Mouse (Mus musculus) urinary bladder, postnatal 4 days (tissue): ENCODE results near the gene Strn4.

Source experiments
- DNase-seq, 2 experiments: peaks; one replicate each; pipeline ENCODE4 v3.0.0; 2021 to 2022; ENCODE audit warnings: low spot score in 2 of 2

Gene Strn4

DNA sequence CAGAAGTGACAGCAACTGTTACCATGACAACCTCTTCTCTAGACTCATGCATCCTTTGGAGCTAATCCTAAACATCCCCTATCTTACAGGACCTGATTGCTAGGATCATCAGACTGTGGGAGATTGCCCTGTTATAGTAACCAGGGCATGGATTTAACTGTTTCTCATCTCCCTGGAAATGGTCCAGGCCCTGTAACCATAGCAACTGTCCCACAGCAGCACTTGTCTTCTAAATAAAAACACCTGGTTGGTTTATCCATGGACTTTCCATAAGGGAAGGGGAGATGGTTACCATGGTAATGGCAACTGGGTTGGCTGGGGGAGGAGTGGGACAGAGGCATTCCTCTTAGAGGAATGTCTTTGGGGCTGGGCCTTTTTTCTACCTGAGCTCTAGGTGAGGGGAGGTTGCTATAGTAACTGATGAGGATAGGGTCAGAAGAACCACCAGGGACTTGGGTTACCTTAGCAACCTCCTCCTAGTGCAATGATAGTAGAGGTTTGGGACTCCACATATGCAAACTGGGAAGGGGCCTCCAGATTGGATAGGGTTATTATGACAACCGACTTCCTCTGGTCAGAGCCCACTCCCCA lies at the start of gene Strn4:
TSS of gene Strn4 (plus strand) at position 539 of the 591 bp plus-strand sequence.
- no peak for DNase-seq

DNA sequence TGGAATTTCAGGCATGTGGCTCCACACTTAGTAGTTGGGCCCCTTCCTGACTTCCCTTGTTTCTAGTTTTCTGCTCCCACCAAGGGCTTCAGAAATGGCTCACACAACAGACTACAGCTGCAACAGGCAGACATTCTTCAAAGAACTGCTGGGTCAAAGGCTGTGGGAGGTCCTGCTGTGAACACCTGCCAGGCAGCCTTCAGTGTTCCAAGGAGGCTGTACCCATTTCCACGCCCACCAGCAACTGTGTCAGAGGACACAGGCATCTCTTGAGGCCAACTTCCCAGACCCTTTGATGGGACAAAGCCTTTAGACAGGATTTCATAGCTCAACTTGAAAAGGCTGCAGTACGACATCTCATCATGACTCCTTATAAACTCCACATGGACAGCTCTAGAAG lies 49.2 kb upstream of the Strn4 start:
- DNase-seq: no peak

DNA sequence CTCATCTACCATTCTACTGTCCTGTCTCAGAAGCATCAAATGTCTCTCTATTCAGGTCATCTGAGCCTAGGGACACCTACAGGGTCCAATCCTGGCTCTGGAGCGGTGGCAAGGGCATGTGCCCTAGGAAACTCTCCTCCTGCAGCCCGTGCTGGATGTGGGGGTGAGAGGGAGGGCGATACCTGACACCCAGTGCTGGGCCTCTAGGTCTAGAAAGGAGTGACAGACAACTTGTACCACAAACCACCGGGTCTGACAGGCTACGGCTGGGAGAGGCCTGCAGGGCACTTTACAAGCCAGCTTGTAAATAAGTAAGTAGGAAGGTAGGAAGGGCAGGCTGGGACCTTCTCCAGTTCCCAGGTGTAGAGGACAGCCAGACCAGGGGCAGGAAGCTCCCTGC lies 39.8 kb upstream of the Strn4 start:
- no peak for DNase-seq

DNA sequence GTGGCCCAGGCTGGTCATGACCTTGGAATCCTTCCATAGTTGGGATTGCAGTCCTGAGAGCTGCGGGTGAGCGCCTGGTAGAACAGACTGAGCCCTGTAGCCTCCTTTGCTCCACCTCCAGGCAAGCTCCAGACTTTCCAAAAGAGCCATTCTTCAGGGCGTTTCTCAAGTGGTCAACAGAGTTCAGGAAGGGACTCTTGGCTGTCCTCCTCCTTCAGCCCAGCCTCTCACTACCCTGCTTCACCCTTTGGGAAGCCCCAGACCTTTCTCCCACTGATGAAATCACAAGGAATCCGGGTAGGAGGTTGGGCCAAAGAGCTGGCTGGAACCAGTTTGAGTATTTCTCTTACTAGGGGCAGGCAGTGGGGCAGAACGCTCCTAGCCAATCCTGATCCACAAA lies 35.6 kb upstream of the Strn4 start:
- peak in 1 of 2 experiments; percentile 48 for DNase-seq

DNA sequence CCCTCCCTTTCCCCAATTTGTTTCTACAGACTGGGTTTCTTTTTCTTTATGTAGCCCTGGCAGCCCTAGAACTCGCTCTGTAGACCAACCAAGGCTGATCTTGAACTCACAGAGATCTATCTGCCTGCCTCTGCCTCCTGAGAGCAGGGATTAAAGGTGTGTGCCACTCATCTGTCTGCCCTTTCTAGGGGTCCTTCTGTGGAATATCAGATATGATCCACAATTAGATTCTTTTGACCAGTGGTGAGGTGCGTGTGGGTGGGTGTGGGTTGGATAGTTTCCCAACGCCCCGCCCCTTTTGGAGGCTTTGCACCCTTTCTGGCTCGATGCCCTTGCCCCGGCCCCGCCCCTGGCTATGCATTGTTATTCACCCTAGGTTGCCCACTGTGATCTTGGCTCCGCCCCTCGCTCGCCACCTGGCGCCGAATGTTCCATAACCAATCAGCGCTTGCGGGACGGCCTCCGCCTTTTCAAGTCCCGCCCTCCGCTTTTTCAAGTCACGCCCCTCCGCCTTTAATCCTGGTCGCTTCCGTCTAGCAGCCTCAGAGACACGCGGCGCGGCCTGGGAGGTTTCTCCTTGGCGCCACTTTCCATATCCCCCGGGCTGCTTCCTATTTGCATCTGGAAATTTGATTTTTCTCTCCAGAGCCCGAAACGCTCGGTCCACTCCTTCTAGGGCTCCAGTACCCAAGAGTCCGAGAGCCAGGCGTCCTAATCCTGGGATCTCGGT lies 34.7 kb upstream of the Strn4 start, which contains the start of gene Slc1a5:
TSS of gene Slc1a5 (plus strand) at position 516 of the 730 bp plus-strand sequence.
- peak; percentile 90 to 94 for DNase-seq

DNA sequence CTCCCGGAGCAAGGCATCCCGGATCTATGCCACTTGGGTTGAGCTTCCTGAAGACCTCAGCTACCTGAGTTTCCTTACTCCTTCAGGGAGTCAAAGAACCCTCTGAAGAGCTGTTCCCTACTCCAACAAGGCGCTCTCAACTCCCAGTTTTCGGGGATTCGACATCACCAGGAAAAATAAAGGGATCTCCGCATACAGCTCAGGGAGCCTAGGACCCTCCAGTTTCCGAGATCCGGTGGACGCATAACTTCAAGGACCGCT lies 34.2 kb upstream of the Strn4 start:
- no peak for DNase-seq

DNA sequence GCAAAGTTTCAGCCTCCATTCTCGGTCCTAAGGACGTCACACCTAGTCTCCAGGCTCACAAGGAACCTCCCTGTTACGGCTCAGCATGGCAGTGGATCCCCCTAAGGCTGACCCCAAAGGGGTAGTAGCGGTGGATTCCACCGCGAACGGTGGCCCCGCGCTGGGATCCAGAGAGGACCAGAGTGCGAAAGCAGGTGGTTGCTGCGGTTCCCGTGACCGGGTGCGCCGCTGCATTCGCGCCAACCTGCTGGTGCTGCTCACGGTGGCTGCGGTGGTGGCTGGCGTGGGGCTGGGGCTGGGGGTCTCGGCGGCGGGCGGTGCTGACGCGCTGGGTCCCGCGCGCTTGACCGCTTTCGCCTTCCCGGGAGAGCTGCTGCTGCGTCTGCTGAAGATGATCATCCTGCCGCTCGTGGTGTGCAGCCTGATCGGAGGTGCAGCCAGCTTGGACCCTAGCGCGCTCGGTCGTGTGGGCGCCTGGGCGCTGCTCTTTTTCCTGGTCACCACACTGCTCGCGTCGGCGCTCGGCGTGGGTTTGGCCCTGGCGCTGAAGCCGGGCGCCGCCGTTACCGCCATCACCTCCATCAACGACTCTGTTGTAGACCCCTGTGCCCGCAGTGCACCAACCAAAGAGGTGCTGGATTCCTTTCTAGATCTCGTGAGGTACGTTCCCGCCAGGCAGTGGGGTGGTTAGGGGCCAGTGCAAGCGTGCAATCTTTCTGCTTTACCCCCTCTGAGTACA lies 33.7 kb upstream of the Strn4 start:
- DNase-seq: no peak

DNA sequence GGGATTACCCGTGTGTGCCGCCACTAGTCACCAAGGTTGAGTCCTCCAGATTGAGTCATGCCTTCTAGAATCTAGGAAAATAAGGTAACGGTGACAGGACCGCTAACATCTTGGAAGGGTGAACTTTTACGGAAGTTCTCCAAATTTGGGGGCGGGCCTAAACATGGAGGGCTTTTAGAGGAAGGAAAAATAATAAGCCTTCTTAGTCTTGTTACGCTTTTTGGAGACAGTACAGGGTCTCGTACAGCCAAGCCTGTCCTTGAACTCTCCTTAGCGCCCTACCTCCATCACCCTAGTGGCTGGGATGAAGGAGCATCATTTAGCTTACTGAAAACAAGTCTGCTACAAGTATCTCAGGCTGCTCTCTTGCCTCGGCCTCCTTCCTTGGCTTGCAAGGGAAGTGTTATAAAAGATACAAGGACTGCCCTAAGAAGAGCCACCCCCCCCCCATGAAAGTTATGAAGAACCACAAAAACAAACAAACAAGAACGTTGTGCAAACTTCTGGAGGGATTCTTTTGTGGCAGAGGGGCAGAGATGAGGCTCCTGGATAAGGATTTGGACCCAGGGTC lies 33.0 kb upstream of the Strn4 start:
- no peak for DNase-seq

DNA sequence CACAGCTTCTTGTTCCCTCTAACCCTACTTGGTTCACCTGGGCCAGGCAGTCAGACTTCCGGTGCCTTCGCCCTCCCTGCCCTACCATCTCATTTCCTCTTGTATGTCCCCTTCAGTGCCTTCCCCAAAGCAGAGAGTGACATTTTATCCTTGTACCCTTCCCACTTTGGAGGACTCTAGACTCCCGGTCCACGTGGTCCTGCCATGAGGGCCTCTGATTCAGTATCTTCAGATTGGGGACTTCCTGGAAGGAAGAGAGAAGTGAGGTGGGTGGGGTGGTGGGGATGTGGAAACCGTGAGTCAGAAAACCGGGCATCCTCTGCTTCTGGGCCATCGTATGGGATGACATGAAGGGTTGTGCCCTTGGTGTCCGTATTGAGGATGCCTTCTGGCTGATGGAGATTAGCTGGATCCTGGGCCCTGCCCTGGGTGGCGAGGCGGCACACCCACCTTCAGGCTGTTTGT lies 32.4 kb upstream of the Strn4 start:
- no peak for DNase-seq

DNA sequence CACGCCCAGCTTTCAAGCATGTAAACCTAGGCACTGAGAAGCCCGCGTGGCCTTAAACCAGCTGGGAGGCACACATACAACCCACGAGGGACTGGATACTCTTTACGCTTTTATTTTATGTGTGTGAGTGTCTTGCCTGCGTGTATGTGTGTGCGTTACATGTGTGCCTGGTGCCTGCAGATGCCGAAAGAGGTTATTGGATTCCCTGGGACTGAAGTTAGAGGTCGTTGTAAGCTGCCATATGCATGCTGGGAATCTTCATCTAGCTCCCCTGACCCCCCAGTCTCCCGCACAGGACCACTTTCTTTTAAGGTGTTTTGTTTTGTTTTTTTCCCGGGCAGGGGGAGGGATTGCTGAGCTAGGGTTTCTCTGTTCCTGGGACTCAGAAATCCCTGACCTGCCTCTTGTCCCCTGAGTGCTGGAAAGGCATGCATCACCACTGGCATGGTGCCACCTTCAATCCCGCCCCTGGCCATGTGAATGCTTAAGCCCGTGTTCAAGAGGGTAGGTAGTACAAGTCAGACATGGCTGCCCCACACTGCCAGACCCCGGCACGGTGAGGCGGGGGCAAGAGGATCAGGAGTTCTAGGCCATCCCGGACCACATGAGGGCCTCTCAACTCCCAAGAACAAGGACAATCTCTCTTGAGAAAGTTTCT lies 31.8 kb upstream of the Strn4 start:
- DNase-seq: peak; percentile 48 to 71

DNA sequence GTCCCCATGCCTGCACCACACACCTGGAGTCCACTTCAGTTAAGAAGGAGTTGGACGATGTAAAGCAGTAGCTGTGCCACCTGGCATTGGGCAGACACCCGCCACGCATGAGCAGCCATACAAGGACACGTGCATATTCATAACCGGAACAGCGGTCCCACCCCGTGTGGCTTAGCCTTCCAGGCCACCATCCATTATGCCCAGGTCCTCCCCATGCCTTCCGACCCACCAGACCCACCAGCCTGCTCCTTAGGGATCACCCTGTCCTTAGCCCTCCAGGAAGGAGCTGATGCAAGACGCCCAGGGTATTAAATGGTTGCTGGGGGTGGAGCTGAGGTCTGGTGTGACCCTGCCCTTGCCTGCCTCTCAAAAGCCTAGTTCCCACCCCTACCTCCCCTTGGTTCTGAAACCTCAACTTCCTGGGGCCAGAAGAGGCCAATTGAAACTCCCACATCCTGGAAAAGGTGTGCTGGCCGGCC lies 31.2 kb upstream of the Strn4 start:
- DNase-seq: no peak

DNA sequence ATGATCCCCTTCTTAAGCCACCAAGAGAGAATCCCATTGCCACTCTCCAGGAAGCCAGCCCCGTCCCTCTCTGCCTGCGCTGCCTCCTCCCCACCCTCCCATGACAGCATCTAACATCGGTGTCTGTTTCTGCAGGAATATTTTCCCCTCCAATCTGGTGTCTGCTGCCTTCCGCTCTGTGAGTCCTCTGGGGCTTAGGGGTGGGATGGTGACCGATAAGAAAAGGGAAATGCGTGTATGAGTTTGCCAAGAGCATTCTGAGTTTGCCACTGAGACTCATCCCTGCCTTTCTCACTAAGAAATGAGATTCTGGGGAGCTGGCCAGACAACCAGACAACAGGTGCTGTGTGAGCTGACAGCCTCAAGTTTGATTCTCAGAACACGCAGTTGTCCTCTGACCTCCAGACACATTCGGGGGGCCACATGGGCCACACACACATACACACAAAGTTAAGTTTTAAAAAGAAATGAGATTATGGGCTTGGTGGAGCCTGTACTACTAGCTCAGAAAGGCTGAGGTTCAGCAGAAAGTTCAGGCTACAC lies 30.1 kb upstream of the Strn4 start:
- DNase-seq: no peak

DNA sequence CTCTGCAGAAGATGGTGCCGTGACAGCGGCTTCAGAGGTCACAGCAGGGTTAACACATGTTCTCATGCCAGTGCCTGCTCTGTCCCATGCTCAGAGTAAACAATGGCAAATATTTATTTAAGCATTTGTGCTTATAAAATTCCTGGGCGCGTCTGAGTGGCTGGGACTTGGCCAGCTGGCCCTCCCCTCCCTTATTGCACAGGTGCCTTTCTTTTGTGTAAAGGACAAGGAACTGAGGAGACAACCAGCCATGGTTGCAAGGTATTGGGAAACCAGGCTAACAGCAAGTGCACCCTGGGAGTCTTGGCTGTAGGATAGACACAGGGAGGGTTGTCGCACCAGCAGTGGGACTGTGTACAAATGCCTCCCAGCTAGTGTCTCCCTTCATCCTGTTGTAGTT lies 23.4 kb upstream of the Strn4 start:
- DNase-seq: no peak

DNA sequence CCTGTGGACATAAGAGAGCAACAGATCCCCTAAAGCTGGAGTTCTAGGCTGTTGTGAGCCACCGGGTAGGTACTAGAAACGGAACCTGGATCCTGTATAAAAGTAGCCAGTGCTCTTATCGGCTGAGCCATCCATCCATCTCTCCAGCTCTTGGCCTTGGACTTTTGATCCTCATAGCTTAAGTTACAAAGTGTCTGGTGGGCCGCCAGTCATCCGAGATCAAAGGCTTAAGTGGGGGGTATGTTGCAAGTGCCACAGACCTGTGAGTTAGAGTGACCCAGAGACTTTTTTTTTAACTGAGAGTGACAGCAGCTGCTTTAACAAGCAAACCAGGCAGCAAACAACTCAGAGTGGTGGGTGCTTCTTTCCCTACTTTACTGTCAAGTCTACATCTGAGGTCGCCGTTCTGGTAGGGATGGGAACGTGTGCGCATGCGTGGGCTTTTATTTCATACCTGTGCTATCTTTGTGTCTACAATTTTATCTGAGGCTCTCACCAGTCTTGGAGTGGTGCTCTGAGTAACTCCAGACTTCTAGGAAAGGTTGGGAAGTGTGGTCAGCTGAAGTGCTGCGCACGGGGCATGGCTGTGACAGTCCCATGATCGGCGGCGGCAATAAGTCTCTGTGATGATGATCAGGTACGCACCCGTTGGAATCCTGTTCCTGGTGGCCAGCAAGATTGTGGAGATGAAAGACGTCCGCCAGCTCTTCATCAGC lies 22.5 kb upstream of the Strn4 start:
- no peak for DNase-seq

DNA sequence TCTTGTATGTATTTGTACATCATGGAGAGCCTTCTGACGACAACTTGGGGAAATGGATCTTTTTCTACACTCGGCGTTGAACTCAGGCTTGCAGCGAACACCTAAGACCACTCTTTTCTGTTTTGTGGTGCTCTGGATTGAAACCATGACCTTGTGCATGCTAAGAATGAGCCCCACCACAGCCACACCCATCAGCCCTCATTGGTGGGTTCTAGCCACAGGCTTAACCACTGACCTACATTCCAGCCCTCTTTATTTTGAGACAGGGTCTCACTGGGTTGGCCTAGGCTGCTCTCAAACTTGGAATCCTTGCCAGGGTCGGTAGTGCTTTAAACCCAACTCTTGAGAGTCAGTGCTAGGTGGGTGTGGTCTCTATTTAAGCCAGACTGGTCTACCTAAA lies 20.8 kb upstream of the Strn4 start:
- no peak for DNase-seq

DNA sequence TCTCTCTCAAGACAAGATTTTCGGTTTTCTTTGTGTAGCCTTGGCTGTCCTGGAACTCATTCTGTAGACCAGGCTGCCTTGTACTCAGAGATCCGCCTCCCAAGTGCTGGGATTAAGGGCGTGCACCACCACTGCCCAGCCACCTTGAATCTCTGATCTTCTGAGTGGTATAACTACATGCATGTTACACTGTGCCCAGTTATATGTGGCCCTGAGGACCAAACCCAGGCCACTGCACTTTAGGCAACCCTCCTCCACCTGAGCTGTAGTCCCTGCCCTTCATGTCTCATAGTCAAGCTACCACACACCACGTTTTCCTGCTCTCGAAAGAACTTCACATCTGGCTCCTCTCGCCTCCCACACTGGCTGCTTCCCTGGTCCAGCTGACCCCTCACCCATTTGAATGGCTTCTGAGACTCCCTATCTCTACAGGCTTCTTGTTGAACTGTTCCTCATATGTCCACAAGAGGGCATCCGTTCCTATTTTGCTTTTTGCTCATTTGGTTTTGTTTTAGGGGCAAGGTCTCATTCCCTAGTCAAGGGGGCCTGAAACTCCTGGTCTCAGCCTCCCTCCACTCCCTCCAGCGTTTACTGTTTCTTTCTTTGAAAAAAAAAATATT lies 11.2 kb upstream of the Strn4 start:
- no peak for DNase-seq

DNA sequence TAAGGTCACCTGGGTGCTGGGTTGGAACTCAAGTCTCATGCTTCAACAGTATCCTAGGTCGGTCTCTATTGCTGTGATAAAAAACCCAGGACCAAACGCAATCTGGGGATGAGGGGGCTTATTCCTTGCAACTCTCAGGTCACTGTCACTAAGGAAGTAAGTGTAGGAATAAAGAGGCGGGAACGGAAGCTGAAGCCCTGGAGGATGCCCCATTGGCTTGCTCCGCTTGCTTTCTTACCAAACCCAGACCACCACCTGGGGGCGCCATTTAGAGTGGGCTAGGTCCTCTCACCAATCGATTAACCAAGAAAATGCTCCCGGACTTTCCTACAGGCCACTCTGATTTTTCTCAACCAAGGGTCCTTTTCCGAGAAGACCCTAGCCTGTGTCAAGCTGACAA lies 7.8 kb upstream of the Strn4 start:
- no peak for DNase-seq

DNA sequence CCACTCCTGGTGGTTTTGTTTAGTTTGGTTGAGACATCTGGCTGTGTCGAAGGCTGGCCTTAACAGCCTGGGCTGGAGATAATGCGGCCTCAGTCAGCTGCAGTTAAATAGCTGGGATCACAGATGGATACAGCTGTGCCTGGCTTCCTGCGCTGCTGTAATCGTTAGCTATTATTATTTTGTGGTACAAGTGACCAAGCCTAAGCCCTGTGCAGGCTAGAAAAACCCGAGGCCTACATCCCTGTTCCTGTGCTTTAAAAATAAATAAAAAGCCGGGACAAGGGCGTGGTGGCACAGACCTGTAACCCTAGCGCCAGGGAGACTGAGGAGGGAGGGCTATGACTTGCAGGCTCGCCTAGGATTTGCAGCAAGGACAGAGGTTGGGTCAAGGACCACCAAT lies 7.0 kb upstream of the Strn4 start:
- no peak for DNase-seq

DNA sequence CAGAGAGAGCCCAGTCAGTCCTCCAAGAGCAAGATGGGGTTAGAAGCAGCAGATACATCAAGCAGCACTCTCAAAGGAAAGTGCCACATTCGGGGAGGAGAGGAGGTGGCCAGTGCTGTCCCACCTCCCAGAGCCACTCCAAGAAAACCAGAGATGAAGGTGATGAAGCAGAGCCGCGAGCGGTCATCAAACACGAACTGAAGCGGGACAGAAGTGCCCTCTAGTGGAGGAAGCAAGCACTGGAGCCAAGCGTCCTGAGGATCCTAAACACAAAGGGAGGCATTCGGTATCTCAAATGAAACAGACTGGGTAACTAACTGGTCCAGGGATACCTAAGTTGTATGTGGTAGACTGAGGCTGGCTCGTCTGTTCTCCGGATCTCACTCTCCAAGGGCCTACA lies 6.0 kb upstream of the Strn4 start:
- DNase-seq: peak; percentile 47 to 77

DNA sequence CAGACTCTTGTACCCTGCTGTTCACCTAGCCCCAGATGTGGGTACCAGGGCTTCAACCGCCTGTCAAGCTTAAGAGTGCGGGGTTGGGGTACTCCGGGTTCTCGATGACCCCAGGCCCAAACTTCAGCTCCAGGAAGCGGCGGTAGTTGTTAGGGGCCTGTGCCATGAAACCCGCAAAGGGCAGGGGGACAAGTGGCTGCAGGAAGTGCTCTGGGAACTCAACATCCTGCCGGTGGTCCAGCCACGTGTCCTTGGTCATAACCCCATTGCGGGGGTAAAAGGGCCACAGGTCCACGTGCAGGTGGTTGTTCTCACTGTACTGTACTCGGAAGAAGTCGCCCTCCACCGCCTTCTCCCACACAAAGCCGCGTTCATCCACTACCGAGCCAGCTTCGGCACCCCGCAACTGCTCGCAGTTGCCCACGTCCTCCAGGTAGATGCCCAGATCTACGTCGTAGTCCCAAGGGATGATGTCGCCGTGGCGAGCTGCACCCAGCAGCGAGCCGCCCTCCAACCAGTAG lies 5.2 kb upstream of the Strn4 start:
- no peak for DNase-seq
